Mouse (Mus musculus) olfactory bulb, adult 2 months (tissue): ENCODE results near the gene Ninj2.

Source experiments
- CTCF ChIP-seq: fragments of 200-500 bp; IDR thresholded peaks from 2 replicates; pipeline ENCODE4 v1.5.1; 2012; ENCODE audit warnings: low read depth, mild to moderate bottlenecking, low read length, moderate library complexity; ENCODE audit not compliant: insufficient read depth
- POLR2A ChIP-seq: fragments of 200-500 bp; IDR thresholded peaks from 2 replicates; pipeline ENCODE4 v1.6.1; 2012; ENCODE audit warnings: mild to moderate bottlenecking, low read depth, low read length, moderate library complexity; ENCODE audit not compliant: insufficient read depth

GRCm38 (mm10) chr6:120157479-120157878, 64.3 kb downstream of the Ninj2 start:
- no peak for TF ChIP-seq POLR2A
- no peak for TF ChIP-seq CTCF
